Mouse (Mus musculus): ENCODE results near the gene Ccdc173.
A peak's percentile ranks its signal among the peaks of the same experiment; 100 is the strongest.

The Ccdc173 gene

DNA sequence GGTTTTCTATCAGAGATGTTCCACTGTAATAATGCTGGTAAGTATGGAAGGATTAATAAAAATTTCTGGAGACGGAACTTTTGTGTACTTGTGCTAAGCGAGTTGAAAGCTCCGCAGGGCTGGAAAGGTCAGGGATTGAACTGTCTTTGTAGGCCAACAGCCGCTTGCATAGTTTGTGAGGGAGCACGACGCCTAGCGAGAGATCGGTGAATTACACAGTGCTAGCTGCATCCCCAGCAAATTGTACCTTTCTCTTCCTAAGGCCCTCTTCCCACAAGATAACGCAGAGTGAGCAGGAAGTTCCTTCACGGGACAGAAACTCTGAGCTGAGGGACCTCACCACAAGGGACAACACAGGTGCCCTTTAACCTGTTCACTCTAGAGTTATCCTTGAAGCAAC lies 910 bp upstream of the Ccdc173 start:
- peak; percentile 92 for DNase-seq (ENCODE audit: extremely low read depth, low read depth)

DNA sequence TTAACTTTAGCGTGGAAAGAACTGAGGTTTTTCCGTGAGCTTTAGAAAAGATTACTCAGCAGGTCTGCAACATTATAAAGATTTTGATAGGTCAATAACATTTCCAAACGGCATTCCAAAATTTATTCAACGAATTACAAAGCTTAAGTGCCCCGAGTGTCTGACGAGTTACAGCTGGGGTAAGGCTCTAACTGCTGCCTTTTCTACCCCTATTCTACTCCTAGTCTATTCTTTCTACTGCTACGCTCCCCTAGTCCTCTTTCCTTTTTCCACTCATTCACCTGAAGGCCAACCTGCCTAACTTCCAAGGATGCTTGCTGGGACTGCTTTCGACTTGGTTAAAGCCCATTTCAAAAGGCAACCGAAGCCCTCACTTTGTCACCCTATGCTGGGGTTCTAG lies 401 bp downstream of the Ccdc173 start:
- no peak for DNase-seq (ENCODE audit: extremely low read depth, low read depth)

DNA sequence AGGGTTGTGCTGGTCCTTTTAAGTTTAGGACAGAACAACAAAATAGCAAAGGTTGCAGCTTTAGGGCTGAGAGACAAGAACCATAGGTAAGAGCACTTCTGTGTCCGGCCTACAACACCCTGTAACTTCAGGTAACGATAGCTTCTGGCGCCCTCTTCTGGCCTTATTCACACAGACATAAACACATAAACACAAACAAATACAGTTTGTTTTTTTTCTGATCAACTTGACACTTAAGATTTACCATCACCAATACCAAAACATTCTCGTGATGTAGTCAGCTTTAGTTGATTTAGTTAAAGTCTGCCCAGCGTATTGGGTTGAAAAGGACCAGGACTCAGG lies 10.6 kb downstream of the Ccdc173 start:
- peak; percentile 62 for DNase-seq (ENCODE audit: extremely low read depth, low read depth)

DNA sequence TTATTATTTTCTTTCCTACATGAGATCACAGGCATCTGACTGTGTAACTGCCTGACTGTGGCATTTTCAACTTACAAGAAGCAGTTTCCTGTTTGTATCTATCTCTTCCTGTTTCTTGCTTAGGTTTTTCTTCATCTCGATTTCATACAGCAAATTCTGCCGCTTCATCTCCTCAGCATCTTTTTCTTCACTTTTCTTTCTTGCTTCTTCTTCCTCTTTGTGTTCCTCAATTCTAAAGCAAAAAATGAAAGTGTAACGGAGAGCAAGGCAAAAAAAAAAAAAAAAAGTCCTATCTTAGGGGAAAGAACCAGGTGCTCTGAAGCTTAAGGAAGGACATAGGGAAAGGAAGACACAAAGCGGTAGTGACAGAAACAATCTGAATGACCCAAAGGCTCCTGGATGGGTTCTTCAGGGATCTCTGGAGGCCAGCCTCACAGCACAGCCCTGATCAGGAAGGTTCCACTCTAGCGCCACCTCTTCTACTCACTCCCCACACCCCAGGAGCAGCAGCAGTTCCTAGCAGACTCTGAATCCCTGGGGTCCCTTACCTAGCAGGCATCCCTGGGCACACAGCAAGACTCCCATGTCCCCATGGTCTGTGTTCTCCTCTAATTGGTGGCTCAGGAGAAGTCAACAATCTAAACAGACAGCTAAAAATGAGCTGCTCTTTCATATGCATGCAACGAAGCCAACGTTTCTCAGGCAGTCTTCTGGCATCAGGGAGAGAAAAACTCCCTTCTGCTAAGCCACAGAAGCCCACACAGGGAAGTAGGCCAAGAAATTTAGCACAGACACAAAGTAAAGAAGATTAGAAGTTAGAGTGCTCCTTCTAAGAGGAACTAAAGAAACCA lies 11.2 kb downstream of the Ccdc173 start:
- peak; percentile 37 for DNase-seq (ENCODE audit: extremely low read depth, low read depth)

DNA sequence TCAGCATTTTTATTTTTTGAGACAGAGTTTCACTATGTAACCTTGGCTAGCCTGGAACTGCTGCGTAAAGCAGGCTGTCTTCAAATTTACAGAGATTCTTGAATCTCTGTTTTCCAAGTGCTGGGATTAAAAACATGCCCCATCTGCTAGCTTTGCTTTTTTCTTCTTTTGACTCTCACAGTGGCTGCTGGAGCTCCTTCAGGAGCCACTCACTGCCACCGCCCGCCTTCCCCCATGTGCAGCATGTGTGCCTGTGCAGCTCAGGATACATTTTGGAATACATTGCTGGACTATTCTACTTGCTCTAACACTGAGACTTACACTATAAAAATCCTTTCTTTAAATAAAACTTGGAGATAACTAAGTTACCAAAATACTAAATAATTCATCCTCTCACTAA lies 16.0 kb downstream of the Ccdc173 start:
- no peak for DNase-seq (ENCODE audit: extremely low read depth, low read depth)

DNA sequence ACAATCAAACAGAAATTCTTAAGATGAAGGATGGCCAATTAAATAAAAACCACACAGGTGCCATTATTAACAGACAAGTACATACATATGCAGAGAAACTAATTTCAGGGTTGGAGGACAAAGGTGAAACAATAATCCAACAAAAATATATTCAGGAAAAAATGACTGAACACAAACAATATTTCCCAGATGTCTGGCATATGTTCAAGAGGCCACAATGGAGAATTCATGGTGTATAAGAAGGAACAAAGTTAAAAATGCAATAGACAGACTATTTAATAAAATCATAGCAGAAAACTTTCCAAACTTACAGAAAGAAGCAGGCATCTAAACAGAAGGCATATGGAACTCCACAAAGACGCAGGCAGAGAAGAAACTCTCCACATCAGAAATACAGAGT lies 24.7 kb downstream of the Ccdc173 start:
- no peak for DNase-seq (ENCODE audit: extremely low read depth, low read depth)

DNA sequence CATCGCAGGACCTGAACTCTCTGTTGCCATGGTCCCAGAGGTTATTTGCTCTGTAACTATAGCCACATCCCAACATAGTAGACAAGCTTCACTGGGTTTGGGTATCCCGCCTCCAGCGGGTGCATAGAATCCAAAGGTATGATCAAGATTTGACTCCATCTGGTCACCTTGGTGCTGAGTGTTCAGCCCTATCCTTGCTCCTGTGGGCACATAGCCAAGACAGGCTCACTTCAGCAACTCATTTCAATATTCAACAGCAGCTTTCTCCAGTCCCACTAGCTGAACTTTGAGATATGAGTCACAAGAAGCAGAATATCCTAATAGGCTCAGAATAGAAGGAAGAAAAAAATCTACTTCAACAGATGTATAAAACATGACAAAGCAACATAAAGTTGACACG lies 26.0 kb downstream of the Ccdc173 start:
- no peak for DNase-seq (ENCODE audit: extremely low read depth, low read depth)

DNA sequence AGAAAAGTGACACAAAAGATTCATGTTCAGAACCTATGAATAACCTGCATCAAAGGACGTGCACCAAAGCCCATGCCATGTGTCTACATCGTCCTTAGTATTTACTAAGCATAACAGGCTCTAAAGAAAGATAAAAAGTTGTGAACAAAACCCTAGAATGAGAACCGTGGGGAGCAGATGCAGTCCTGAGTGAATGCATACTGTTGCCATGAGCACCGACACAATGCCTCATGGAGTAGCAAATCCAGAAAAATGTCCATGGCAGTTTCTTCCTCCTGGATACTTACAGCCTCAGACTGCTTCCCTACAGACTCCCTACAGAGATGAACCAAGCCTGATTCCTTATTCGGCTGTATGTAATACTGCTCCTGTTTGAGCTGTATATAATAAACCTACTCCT lies 28.4 kb downstream of the Ccdc173 start:
- no peak for DNase-seq (ENCODE audit: extremely low read depth, low read depth)

DNA sequence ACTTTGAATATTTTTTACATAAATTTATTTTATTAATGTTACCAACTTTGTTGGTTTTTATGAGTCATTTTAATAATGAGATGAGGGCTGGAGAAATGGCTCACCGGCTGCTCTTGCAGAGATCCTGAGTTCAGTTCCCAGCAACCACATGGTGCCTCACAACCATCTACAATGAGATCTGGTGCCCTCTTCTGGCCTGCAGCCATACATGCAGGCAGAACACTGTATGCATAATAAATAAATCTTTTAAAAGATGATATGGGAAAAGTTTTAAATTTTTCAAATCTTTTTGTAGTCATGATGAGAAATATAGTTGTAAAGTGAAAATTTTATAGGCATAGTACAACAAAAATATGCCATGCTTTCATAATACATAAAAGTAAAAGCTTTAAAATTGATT lies 44.3 kb downstream of the Ccdc173 start:
- no peak for DNase-seq (ENCODE audit: extremely low read depth, low read depth)

DNA sequence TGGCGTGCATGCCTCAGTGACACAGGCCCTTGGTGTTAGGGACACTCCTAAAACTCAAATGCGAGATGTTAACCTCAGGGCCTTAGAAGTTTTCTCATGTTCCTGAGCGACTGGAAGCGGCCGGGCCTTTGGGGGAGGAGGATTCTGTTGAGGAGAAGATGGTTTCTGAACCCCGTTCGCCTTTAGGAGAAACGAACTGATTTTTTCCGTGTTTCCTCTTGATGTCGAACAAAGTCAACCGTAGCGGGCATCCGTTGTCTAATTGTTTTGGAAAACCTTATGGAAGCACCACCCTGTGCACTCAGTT lies 65.9 kb downstream of the Ccdc173 start:
- DNase-seq (ENCODE audit: extremely low read depth, low read depth): peak; percentile 19

DNA sequence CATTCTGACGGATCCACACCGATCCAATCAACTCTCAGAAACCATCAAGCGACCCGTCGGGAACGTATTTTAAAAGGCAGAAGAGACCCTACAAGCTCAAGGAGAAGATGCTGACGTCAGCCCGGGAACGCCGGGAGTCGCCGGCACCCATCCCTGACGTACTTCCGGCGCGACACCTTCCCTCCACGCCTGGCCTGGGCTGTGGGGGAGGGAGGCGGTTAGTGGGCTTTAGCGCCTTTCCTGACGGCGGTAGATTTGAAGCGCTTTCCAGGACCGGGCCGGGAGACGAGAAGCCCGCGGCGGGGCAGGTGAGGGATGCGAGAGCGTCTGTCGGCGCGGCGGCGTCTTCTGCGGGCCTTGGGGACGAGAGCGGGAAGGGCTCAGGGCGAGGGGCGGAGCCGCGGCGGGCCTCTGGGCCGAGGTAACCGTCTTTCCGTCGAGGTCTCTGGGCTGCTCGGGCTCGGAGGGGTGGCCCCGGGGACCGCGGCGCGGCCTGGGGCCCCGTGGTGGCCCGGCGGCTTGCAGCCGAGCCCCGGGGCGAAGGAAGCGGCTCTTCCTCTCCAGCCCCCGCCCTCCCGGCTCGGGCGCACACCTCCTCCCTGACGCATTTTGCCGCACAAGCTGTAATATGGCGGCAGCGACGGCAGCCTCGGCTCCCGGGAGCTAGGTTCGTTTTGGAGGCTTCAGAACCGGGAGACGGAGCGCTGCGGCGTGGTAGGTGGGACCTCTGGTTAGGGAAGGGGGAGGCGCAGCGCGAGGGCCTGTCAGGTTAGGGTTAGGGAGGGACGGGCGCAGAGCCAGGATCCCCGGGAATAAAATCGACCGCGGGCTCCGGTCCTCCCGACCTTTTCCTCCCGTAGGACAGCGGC lies 66.5 kb downstream of the Ccdc173 start:
- DNase-seq (ENCODE audit: extremely low read depth, low read depth): peak; percentile 81

DNA sequence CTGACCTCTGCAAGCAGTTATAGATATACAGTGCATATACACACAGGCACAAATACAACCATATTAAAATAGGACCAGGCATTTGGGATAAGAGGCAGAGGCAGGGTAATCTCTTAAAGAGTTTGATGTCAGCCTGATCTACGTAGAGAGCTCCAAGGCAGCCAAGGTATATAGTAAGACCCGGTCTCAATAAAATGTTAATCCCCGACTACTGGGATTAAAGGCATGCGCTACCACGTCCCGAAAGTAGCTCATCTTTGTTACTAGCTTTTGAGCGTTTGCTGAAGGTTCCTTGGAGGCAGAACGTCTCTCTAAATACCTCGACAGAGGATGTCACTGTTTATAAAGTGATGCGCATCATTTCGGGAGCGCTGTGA lies 67.1 kb downstream of the Ccdc173 start, which contains the start of gene Ppig:
Gene Ppig (plus strand): TSS at position 273 of the 377 bp plus-strand sequence.
- no peak for DNase-seq (ENCODE audit: extremely low read depth, low read depth)

DNA sequence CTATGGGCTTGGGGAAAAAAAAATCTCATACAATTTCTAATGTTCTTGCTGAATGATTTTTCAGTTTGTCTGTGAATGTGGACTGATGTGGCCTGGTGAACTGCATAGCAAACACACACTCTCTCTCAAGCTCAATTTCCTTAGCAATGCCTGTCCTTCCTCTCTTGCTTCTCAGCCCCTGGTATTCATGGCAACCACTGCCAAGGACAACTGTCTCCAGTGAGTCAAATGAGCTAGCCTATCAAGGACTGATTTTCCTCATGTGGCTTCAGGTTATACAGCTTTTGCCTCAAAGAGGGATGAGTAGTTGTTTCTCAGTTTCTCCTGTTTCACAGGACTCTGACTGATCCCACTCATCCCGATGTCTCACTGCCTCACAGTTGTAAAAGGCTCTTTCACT lies 70.3 kb downstream of the Ccdc173 start:
- DNase-seq (ENCODE audit: extremely low read depth, low read depth): no peak

DNA sequence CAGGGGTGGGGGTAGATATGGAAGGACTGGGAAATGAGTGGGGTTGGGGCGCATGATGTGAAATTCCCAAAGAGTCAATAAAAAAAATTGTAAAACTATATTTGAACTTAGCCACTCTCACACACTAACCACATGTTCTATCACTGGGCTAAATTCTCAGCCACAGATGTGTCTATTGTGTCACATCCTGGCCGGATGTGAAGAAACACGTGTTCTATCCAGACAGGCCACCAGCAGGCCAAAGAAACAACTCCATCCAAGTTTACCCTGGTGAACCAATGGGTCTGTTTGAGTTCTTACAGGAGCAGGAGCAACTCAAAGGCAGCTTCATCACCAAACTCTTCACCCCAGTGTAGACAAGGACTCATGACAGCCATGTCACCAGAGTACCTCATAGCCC lies 72.9 kb downstream of the Ccdc173 start:
- DNase-seq (ENCODE audit: extremely low read depth, low read depth): no peak

DNA sequence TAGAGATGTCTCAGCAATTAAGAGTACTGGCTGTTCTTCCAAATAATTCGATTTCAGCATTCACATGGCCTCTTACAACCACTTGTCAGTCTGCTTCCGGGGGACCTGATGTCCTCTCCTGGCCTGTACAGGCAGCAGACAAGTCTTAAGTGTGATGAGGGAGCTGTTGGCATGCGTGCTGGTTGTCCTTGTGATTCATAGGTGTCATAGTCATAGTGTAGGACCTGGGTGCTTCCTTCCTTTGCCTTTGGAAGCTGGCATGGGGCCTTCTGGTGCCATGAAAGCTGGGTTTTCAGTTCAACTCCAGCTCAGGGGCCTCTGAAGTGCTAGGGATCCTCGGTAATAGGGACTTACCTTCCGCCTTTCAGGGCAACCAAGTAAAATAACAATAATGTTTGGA lies 75.2 kb downstream of the Ccdc173 start:
- no peak for DNase-seq (ENCODE audit: extremely low read depth, low read depth)

DNA sequence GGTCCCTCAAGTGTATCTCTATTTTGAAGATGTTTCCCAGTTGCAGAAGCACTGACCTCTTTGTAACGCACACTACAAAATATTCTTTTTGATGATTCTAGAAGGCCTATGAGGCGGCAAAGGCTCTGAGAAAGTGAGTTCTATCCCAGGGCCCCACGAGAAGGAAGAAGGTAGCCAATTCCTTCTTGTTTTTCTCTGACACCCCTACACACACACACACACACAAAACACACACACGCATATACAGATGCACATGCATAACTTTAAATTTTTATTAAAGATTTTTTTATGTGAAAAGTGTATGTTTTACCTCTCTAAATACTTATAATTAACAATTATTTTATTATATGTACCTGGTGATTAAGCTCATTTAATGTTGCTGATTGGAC lies 75.8 kb downstream of the Ccdc173 start:
- no peak for DNase-seq (ENCODE audit: extremely low read depth, low read depth)

DNA sequence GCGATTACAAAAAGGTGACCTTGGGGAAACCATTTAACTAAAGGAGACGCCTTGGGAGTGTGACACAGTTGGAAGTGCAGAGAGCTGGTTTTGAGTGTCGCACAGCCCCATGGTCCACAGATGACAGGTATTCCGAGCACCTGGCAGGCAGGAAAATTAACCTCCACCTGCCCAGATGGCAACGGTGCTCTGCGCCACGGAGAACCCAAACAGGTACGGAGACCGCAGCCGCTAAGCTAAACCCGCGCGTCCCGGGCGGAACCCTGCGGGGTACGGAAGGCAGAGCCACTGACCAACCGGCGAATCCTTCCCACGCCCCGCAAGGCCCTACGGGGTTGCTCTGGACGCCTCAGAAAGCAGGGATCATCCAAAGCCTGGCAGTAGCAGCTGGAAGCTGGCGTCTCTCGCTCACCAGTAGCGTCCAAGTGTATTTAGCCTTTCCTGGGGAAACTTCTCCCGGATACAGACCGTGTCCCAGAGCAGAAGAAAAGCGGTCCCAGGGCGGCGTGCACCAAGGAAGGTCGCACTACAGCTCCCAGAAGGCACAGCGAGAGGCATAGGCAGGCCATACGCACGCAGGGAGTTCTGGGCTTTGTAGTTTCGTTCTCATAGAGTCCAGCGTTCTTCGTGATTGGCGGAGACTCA lies 76.3 kb downstream of the Ccdc173 start, which contains the start of gene Fastkd1:
Gene Fastkd1 (minus strand): TSS at position 536 of the 645 bp plus-strand sequence.
- peak; percentile 91 for DNase-seq (ENCODE audit: extremely low read depth, low read depth)

DNA sequence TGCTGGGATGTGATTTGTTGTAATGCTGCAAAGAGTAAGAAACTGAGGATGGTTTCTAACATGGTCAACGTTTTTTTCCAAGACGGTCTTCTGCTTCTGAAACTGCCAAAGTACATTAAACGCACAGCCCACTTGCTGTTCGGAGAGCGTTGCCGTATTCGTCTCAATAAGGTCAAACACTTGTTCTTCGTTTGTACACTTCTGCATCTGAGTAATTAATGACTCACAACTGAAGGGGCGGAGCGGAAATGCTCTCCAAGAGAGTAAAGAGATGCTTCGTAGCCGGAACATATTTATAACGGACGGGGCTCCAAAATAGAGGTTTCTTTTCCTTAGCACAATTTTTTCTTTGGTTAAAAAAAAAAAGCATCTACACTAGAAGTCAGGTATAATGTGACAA lies 77.2 kb downstream of the Ccdc173 start:
- no peak for DNase-seq (ENCODE audit: extremely low read depth, low read depth)
